Mouse (Mus musculus): ENCODE data around the gene Pced1b. TPM values are rescaled to one million over a fixed set of nuclear protein-coding genes. Genes with fewer than 3 reads are reported as not detected.

Gene Pced1b
- polyA plus RNA-seq, 1 experiment, result 38.2 TPM

GRCm38 (mm10) chr15:97311937-97312336 is 65.0 kb downstream of the Pced1b start:
- Histone ChIP-seq H3K9ac (ENCODE audit: low read depth, poor library complexity, severe bottlenecking) (no peak overlapping the region), H3K36me3 (ENCODE audit: control insufficient read depth, insufficient read depth, low read length, poor library complexity, severe bottlenecking) (no peaks in the 10 kb centered on the region), H3K27me3 (ENCODE audit: control insufficient read depth, insufficient read depth, low read length, poor library complexity, severe bottlenecking) (no peaks in the 10 kb centered on the region), H3K4me3 (ENCODE audit: low read depth, low read length) (no peak overlapping the region), H3K4me1 (ENCODE audit: control insufficient read depth, insufficient read depth, low read length) (no peaks in the 10 kb centered on the region), H3K27ac (ENCODE audit: insufficient read depth, low read length) (no peak overlapping the region), H3K9me3 (replicated peaks; ENCODE audit: control insufficient read depth, insufficient read depth, low read length, poor library complexity, severe bottlenecking) (no peaks in the 10 kb centered on the region)
- no peak for TF ChIP-seq CTCF (IDR thresholded peaks at IDR 0.05; ENCODE audit: low read depth, low read length)
- no peak for TF ChIP-seq EP300 (IDR thresholded peaks at IDR 0.05; ENCODE audit: insufficient read depth, low read depth, low read length)
- TF ChIP-seq POLR2A (IDR thresholded peaks at IDR 0.05; ENCODE audit: insufficient read depth, low read length), result no peak

GRCm38 (mm10) chr15:97314720-97315421 is 68.0 kb downstream of the Pced1b start:
- Histone ChIP-seq H3K27ac (ENCODE audit: insufficient read depth, low read length) (no peak overlapping the region), H3K9ac (ENCODE audit: low read depth, poor library complexity, severe bottlenecking) (no peak overlapping the region), H3K36me3 (ENCODE audit: control insufficient read depth, insufficient read depth, low read length, poor library complexity, severe bottlenecking) (no peaks in the 10 kb centered on the region), H3K4me3 (ENCODE audit: low read depth, low read length) (no peak overlapping the region), H3K9me3 (replicated peaks; ENCODE audit: control insufficient read depth, insufficient read depth, low read length, poor library complexity, severe bottlenecking) (0 out of 2 replicates have a peak, but pooled peaks cover 4% of the 10 kb centered on the region), H3K4me1 (ENCODE audit: control insufficient read depth, insufficient read depth, low read length) (no peaks in the 10 kb centered on the region), H3K27me3 (ENCODE audit: control insufficient read depth, insufficient read depth, low read length, poor library complexity, severe bottlenecking) (no peaks in the 10 kb centered on the region)
- TF ChIP-seq POLR2A (IDR thresholded peaks at IDR 0.05; ENCODE audit: insufficient read depth, low read length) (no peak), CTCF (IDR thresholded peaks at IDR 0.05; ENCODE audit: low read depth, low read length) (no peak), EP300 (IDR thresholded peaks at IDR 0.05; ENCODE audit: insufficient read depth, low read depth, low read length) (no peak)

GRCm38 (mm10) chr15:97315422-97315757 is 68.5 kb downstream of the Pced1b start:
- H3K9ac ChIP-seq (ENCODE audit: low read depth, poor library complexity, severe bottlenecking), result no peak overlapping the region
- H3K27me3 ChIP-seq (ENCODE audit: control insufficient read depth, insufficient read depth, low read length, poor library complexity, severe bottlenecking), result no peaks in the 10 kb centered on the region
- H3K4me3 ChIP-seq (ENCODE audit: low read depth, low read length), result no peak overlapping the region
- no peaks in the 10 kb centered on the region for H3K4me1 ChIP-seq (ENCODE audit: control insufficient read depth, insufficient read depth, low read length)
- 0 out of 2 replicates have a peak, but pooled peaks cover 4% of the 10 kb centered on the region for H3K9me3 ChIP-seq (replicated peaks; ENCODE audit: control insufficient read depth, insufficient read depth, low read length, poor library complexity, severe bottlenecking)
- H3K27ac ChIP-seq (ENCODE audit: insufficient read depth, low read length), result no peak overlapping the region
- no peak for TF ChIP-seq POLR2A (IDR thresholded peaks at IDR 0.05; ENCODE audit: insufficient read depth, low read length)
- no peak for TF ChIP-seq EP300 (IDR thresholded peaks at IDR 0.05; ENCODE audit: insufficient read depth, low read depth, low read length)
- TF ChIP-seq CTCF (IDR thresholded peaks at IDR 0.05; ENCODE audit: low read depth, low read length), result no peak
- H3K36me3 ChIP-seq (ENCODE audit: control insufficient read depth, insufficient read depth, low read length, poor library complexity, severe bottlenecking), result no peaks in the 10 kb centered on the region

- H3K9me3 ChIP-seq (replicated peaks; ENCODE audit: control insufficient read depth, insufficient read depth, low read length, poor library complexity, severe bottlenecking), result 0 out of 2 replicates have a peak, but pooled peaks cover 4% of the 10 kb centered on the region
- no peaks in the 10 kb centered on the region for H3K36me3 ChIP-seq (ENCODE audit: control insufficient read depth, insufficient read depth, low read length, poor library complexity, severe bottlenecking)
- TF ChIP-seq CTCF (IDR thresholded peaks at IDR 0.05; ENCODE audit: low read depth, low read length), result no peak
- TF ChIP-seq POLR2A (IDR thresholded peaks at IDR 0.05; ENCODE audit: insufficient read depth, low read length), result no peak
- TF ChIP-seq EP300 (IDR thresholded peaks at IDR 0.05; ENCODE audit: insufficient read depth, low read depth, low read length), result no peak
- H3K27ac ChIP-seq (ENCODE audit: insufficient read depth, low read length), result no peak overlapping the region
- peaks cover 2% of the 10 kb centered on the region for H3K4me1 ChIP-seq (ENCODE audit: control insufficient read depth, insufficient read depth, low read length)
- H3K4me3 ChIP-seq (ENCODE audit: low read depth, low read length), result no peak overlapping the region
- no peaks in the 10 kb centered on the region for H3K27me3 ChIP-seq (ENCODE audit: control insufficient read depth, insufficient read depth, low read length, poor library complexity, severe bottlenecking)
- H3K9ac ChIP-seq (ENCODE audit: low read depth, poor library complexity, severe bottlenecking), result no peak overlapping the region
Observed at GRCm38 (mm10) chr15:97318365-97319001, 71.6 kb downstream of the Pced1b start.

- Histone ChIP-seq H3K27me3 (ENCODE audit: control insufficient read depth, insufficient read depth, low read length, poor library complexity, severe bottlenecking) (no peaks in the 10 kb centered on the region), H3K4me1 (ENCODE audit: control insufficient read depth, insufficient read depth, low read length) (peaks cover 2% of the 10 kb centered on the region), H3K4me3 (ENCODE audit: low read depth, low read length) (no peak overlapping the region), H3K27ac (ENCODE audit: insufficient read depth, low read length) (no peak overlapping the region), H3K36me3 (ENCODE audit: control insufficient read depth, insufficient read depth, low read length, poor library complexity, severe bottlenecking) (no peaks in the 10 kb centered on the region), H3K9ac (ENCODE audit: low read depth, poor library complexity, severe bottlenecking) (no peak overlapping the region), H3K9me3 (replicated peaks; ENCODE audit: control insufficient read depth, insufficient read depth, low read length, poor library complexity, severe bottlenecking) (0 out of 2 replicates have a peak, but pooled peaks cover 3% of the 10 kb centered on the region)
- TF ChIP-seq CTCF (IDR thresholded peaks at IDR 0.05; ENCODE audit: low read depth, low read length), result no peak
- TF ChIP-seq EP300 (IDR thresholded peaks at IDR 0.05; ENCODE audit: insufficient read depth, low read depth, low read length), result no peak
- TF ChIP-seq POLR2A (IDR thresholded peaks at IDR 0.05; ENCODE audit: insufficient read depth, low read length), result no peak
Observed at GRCm38 (mm10) chr15:97322821-97323220, 75.9 kb downstream of the Pced1b start.

GRCm38 (mm10) chr15:97323466-97323865 is 76.6 kb downstream of the Pced1b start:
- H3K27ac ChIP-seq (ENCODE audit: insufficient read depth, low read length), result no peak overlapping the region
- no peak overlapping the region for H3K4me3 ChIP-seq (ENCODE audit: low read depth, low read length)
- H3K27me3 ChIP-seq (ENCODE audit: control insufficient read depth, insufficient read depth, low read length, poor library complexity, severe bottlenecking), result no peaks in the 10 kb centered on the region
- no peaks in the 10 kb centered on the region for H3K9me3 ChIP-seq (replicated peaks; ENCODE audit: control insufficient read depth, insufficient read depth, low read length, poor library complexity, severe bottlenecking)
- TF ChIP-seq EP300 (IDR thresholded peaks at IDR 0.05; ENCODE audit: insufficient read depth, low read depth, low read length) (no peak), CTCF (IDR thresholded peaks at IDR 0.05; ENCODE audit: low read depth, low read length) (no peak), POLR2A (IDR thresholded peaks at IDR 0.05; ENCODE audit: insufficient read depth, low read length) (no peak)
- H3K9ac ChIP-seq (ENCODE audit: low read depth, poor library complexity, severe bottlenecking), result no peak overlapping the region
- H3K4me1 ChIP-seq (ENCODE audit: control insufficient read depth, insufficient read depth, low read length), result peaks cover 2% of the 10 kb centered on the region
- H3K36me3 ChIP-seq (ENCODE audit: control insufficient read depth, insufficient read depth, low read length, poor library complexity, severe bottlenecking), result no peaks in the 10 kb centered on the region
